8 mouse cellular contexts compared by ENCODE assay signal in the genomic region with DNA sequence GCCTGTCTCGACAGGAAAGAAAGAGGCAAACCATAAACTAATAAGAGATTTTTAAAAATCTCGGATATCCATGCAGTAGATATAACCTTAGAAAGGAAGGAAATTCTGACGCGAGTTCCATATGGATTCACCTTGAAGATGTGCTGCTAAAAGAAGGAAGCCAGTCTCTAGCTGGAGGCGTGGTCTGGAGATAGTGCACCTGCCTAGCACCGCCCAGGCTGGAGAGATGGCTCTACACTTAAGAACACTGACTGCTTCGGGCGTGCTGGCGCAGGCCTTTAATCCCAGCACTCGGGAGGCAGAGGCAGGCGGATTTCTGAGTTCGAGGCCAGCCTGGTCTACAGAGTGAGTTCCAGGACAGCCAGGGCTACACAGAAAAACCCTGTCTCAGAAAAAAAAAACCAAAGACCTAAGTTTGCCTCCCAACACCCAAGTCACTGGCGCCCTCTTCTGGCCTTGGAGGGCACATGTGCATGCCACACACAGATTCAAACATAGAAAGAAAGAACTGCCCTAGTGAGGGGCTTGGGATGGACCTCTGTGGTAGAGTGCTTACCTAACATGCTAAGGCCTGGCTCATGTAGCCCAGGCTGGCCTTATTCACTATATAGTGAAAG. TPM values are rescaled to one million over a fixed set of nuclear protein-coding genes. Genes with fewer than 3 reads are reported as not detected.
DNase-seq lines count a peak whose midpoint lies in the region; ATAC-seq and TF ChIP-seq lines count a peak whose summit lies in the region.

No protein-coding gene starts in this region.

- peak; percentile 62; the same call in 1 of the 2 replicates for TF ChIP-seq CTCF in G1E (IDR thresholded peaks at IDR 0.05; ENCODE audit: low read depth, low read length)

- no peaks in the 10 kb centered on the region for H3K9me3 ChIP-seq in G1E (replicated peaks)

- peak; percentile 36 for DNase-seq in layer of hippocampus, adult 11-12 months (ENCODE audit: low spot score)
- no peak for DNase-seq in layer of hippocampus, adult 8-10 months (ENCODE audit: low spot score in 2 of 2)
- DNase-seq in G1E (ENCODE audit: low spot score): no peak
- peak; percentile 62 for DNase-seq in brain, adult 2 months (ENCODE audit: low read depth, low spot score)
- DNase-seq in forelimb bud, embryonic 11.5 days (ENCODE audit: low read depth, low spot score): peak; percentile 43
- DNase-seq in lung, postnatal 4 days: peak; percentile 44 to 67
- DNase-seq in thymus, postnatal 0 days (ENCODE audit: low spot score): peak; percentile 79
- no peak for DNase-seq in gastrocnemius, adult 8-10 months (ENCODE audit: low spot score in 2 of 2)

- H3K27me3 ChIP-seq in G1E (ENCODE audit: insufficient read depth, low read length): no peaks in the 10 kb centered on the region

- H3K36me3 ChIP-seq in G1E (replicated peaks): peaks cover 75% of the 10 kb centered on the region

- ATAC-seq in G1E (ENCODE audit: extremely low read depth, insufficient number of reproducible peaks, low FRiP score, poor library complexity, severe bottlenecking): no peak

- peaks cover 65% of the 10 kb centered on the region for H3K4me1 ChIP-seq in G1E (ENCODE audit: insufficient read depth, low read depth, low read length)

- peak overlapping the region; percentile 54; the same call in 1 of the 2 replicates for H3K4me3 ChIP-seq in G1E (ENCODE audit: low read depth, low read length)

RNA-seq across cellular contexts. Expression of a gene that starts 1.8 kb away (rescaled TPM):
- total RNA-seq in layer of hippocampus, adult 8-10 months (2022): 10 to 100 TPM in 1 of 4 experiments, 1 to 10 TPM in 3; 8.7 to 10.8 (median 9.6) TPM
- total RNA-seq in G1E (2014; fragmentation: Nextera tagmentation) (21.9 and 24.5 TPM in 2 replicates), G1E (2017) (12.4 and 16.4 TPM in 2 replicates)
- polyA plus RNA-seq in G1E (2012): 36.8 and 38.6 TPM in 2 replicates
- 38.0 and 38.5 TPM in 2 replicates for polyA plus RNA-seq in thymus, postnatal 0 days (2015; fragmentation: Nextera tagmentation; extraction: Ambion mirVana)
- total RNA-seq in gastrocnemius, adult 8-10 months (2022): 1 to 10 TPM; 3.4 to 6.1 (median 4.1) TPM

RNA-seq across cellular contexts. Expression of a gene that starts 1.9 kb away (rescaled TPM):
- total RNA-seq in layer of hippocampus, adult 8-10 months (2022): 10 to 100 TPM; 12.4 to 17.7 (median 16.1) TPM
- 16.6 and 16.9 TPM in 2 replicates for total RNA-seq in G1E (2014; fragmentation: Nextera tagmentation)
- 43.3 and 51.8 TPM in 2 replicates for total RNA-seq in G1E (2017)
- polyA plus RNA-seq in G1E (2012): 92.6 and 112 TPM in 2 replicates
- 66.5 and 67.6 TPM in 2 replicates for polyA plus RNA-seq in thymus, postnatal 0 days (2015; fragmentation: Nextera tagmentation; extraction: Ambion mirVana)
- 1 to 10 TPM; 4.1 to 5.7 (median 4.2) TPM for total RNA-seq in gastrocnemius, adult 8-10 months (2022)

RNA-seq across cellular contexts. Expression of a gene that starts 21.3 kb away (rescaled TPM):
- total RNA-seq in layer of hippocampus, adult 8-10 months (2022): 10 to 100 TPM; 63.7 to 80.3 (median 70.5) TPM
- 71.5 and 76.8 TPM in 2 replicates for total RNA-seq in G1E (2014; fragmentation: Nextera tagmentation)
- total RNA-seq in G1E (2017): 192 and 216 TPM in 2 replicates
- 99.2 and 163 TPM in 2 replicates for polyA plus RNA-seq in G1E (2012)
- polyA plus RNA-seq in thymus, postnatal 0 days (2015; fragmentation: Nextera tagmentation; extraction: Ambion mirVana): 312 and 321 TPM in 2 replicates
- 10 to 100 TPM; 60.0 to 72.5 (median 60.7) TPM for total RNA-seq in gastrocnemius, adult 8-10 months (2022)

RNA-seq across cellular contexts. Expression of a gene that starts 32.7 kb away (rescaled TPM):
- 100 to 1,000 TPM; 106 to 122 (median 118) TPM for total RNA-seq in layer of hippocampus, adult 8-10 months (2022)
- total RNA-seq in G1E (2014; fragmentation: Nextera tagmentation) (53.1 and 56.3 TPM in 2 replicates), G1E (2017) (43.4 and 43.8 TPM in 2 replicates)
- 50.2 and 53.8 TPM in 2 replicates for polyA plus RNA-seq in G1E (2012)
- polyA plus RNA-seq in thymus, postnatal 0 days (2015; fragmentation: Nextera tagmentation; extraction: Ambion mirVana): 54.7 and 67.8 TPM in 2 replicates
- total RNA-seq in gastrocnemius, adult 8-10 months (2022): 1 to 10 TPM in 1 of 4 experiments, under 1 TPM in 3; 0.32 to 1.0 (median 0.45) TPM

RNA-seq across cellular contexts. Expression of a gene that starts 54.0 kb away (rescaled TPM):
- total RNA-seq in layer of hippocampus, adult 8-10 months (2022): 10 to 100 TPM in 1 of 4 experiments, 1 to 10 TPM in 3; 3.9 to 11.5 (median 7.7) TPM
- 0.29 TPM in 1 of 2 replicates, not detected in the other for total RNA-seq in G1E (2014; fragmentation: Nextera tagmentation)
- total RNA-seq in G1E (2017): 0.38 and 0.81 TPM in 2 replicates
- 0.11 and 0.18 TPM in 2 replicates for polyA plus RNA-seq in G1E (2012)
- 11.2 and 13.3 TPM in 2 replicates for polyA plus RNA-seq in thymus, postnatal 0 days (2015; fragmentation: Nextera tagmentation; extraction: Ambion mirVana)
- total RNA-seq in gastrocnemius, adult 8-10 months (2022): 10 to 100 TPM; 24.6 to 27.4 (median 26.7) TPM

Comparison
In these comparisons a context has a peak if more than half of its experiments do, and no peak if none do; other contexts are left out.
1. DNase-seq: peak in layer of hippocampus, adult 11-12 months (single experiment), brain, adult 2 months (single experiment), forelimb bud, embryonic 11.5 days (single experiment), lung, postnatal 4 days (2 of 2) and thymus, postnatal 0 days (single experiment); none in layer of hippocampus, adult 8-10 months (0 of 2), G1E (single experiment) and gastrocnemius, adult 8-10 months (0 of 2).